15 mouse cellular contexts compared by ENCODE assay signal in the genomic region with DNA sequence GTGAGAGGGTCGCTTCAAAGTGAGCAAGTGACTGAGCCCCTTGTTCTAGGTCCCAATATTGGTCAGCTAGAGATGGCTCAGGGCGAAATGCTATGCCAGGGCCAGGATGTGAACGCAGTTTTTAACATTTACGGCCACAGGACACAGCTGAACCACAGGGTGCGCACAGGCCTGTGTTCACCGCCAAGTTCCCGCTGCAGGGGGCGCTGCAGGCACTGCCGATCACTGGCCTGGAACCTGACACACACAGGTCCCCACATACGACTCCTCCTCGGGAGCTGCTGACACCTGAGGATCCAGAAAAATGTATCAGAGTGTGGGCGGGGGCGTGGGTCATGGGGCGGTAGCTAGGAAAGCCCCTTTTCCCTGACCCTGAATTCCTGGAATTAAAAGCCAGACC. TPM values are rescaled to one million over a fixed set of nuclear protein-coding genes. Genes with fewer than 3 reads are reported as not detected.
DNase-seq lines count a peak whose midpoint lies in the region; ATAC-seq and TF ChIP-seq lines count a peak whose summit lies in the region.
"Had no signal": no experiment of that assay in that cellular context is flagged by ENCODE, and none has a peak within 500 bp of the region (broad histone marks: within the 10 kb centered on the region; RNA-seq: fewer than 3 reads in every experiment).

No protein-coding gene starts in this region.

- TF ChIP-seq CTCF in layer of hippocampus, adult 2 months (conservative IDR thresholded peaks at IDR 0.05), result peak; percentile 47

- ATAC-seq in granulocyte monocyte progenitor cell, adult 5-6 weeks (replicated peaks; ENCODE audit: poor library complexity, severe bottlenecking), result no peak
- ATAC-seq: inflammation-experienced regulatory T-cells, adult 6 months had no signal

- no peak overlapping the region for H3K4me3 ChIP-seq in layer of hippocampus, adult 2 months
- H3K4me3 ChIP-seq: embryonic facial prominence, embryonic 13.5 days; forebrain, embryonic 12.5 days had no signal

- DNase-seq in adrenal gland, postnatal 14 days, result peak; percentile 11
- DNase-seq in adrenal gland, adult 8-10 months, result no peak
- DNase-seq in layer of hippocampus, adult 2 months (ENCODE audit: low spot score in 2 of 2), result no peak
- DNase-seq in layer of hippocampus, adult 18-20 months (ENCODE audit: low spot score in 2 of 2), result no peak
- peak; percentile 11 to 12 for DNase-seq in thymus, postnatal 36 days
- no peak for DNase-seq in thymus, adult 18-20 months
- DNase-seq in heart, postnatal 10 days, result no peak
- DNase-seq: B cell, adult 2 months had no signal

- H3K27ac ChIP-seq in layer of hippocampus, adult 2 months, result no peak overlapping the region
- H3K27ac ChIP-seq: embryonic facial prominence, embryonic 13.5 days; forebrain, embryonic 12.5 days had no signal

- intact Hi-C loops in heart, postnatal 10 days (cut with DNase I), result no loop called here

RNA-seq across cellular contexts. Expression of a gene that starts 4.3 kb away (rescaled TPM):
- total RNA-seq in adrenal gland, postnatal 14 days (2021), result not detected in 2 replicates
- total RNA-seq in adrenal gland, adult 8-10 months (2022), result not detected
- total RNA-seq in layer of hippocampus, adult 2 months (2021), result not detected
- not detected for total RNA-seq in layer of hippocampus, adult 18-20 months (2021)
- not detected in 2 replicates for total RNA-seq in granulocyte monocyte progenitor cell, adult 5-6 weeks (2014; fragmentation: Nextera tagmentation)
- not detected in 2 replicates for total RNA-seq in granulocyte monocyte progenitor cell, adult 5-6 weeks (2017)
- not detected for total RNA-seq in heart, postnatal 10 days (2021)
- total RNA-seq: adrenal gland, postnatal 4 days; left cerebral cortex, postnatal 36 days; megakaryocyte-erythroid progenitor cell, adult 5-6 weeks had no signal

RNA-seq across cellular contexts. Expression of a gene that starts 11.7 kb away (rescaled TPM):
- not detected in 2 replicates for total RNA-seq in adrenal gland, postnatal 14 days (2021)
- total RNA-seq in adrenal gland, adult 8-10 months (2022), result not detected
- not detected for total RNA-seq in layer of hippocampus, adult 2 months (2021)
- not detected for total RNA-seq in layer of hippocampus, adult 18-20 months (2021)
- not detected in 2 replicates for total RNA-seq in granulocyte monocyte progenitor cell, adult 5-6 weeks (2014; fragmentation: Nextera tagmentation)
- not detected in 2 replicates for total RNA-seq in granulocyte monocyte progenitor cell, adult 5-6 weeks (2017)
- total RNA-seq in heart, postnatal 10 days (2021), result not detected
- total RNA-seq: adrenal gland, postnatal 4 days; left cerebral cortex, postnatal 36 days; megakaryocyte-erythroid progenitor cell, adult 5-6 weeks had no signal

RNA-seq across cellular contexts. Expression of a gene that starts 14.0 kb away (rescaled TPM):
- not detected in 2 replicates for total RNA-seq in adrenal gland, postnatal 14 days (2021)
- not detected for total RNA-seq in adrenal gland, adult 8-10 months (2022)
- not detected for total RNA-seq in layer of hippocampus, adult 2 months (2021)
- total RNA-seq in layer of hippocampus, adult 18-20 months (2021), result under 1 TPM in 1 of 2 experiments, not detected in 1; 0.15 TPM
- not detected in 2 replicates for total RNA-seq in granulocyte monocyte progenitor cell, adult 5-6 weeks (2014; fragmentation: Nextera tagmentation)
- not detected in 2 replicates for total RNA-seq in granulocyte monocyte progenitor cell, adult 5-6 weeks (2017)
- not detected for total RNA-seq in heart, postnatal 10 days (2021)
- total RNA-seq: adrenal gland, postnatal 4 days; left cerebral cortex, postnatal 36 days; megakaryocyte-erythroid progenitor cell, adult 5-6 weeks had no signal

RNA-seq across cellular contexts. Expression of a gene that starts 20.7 kb away (rescaled TPM):
- total RNA-seq in adrenal gland, postnatal 14 days (2021), result not detected in 2 replicates
- total RNA-seq in adrenal gland, adult 8-10 months (2022), result under 1 TPM in 1 of 4 experiments, not detected in 3; 0.17 TPM
- total RNA-seq in layer of hippocampus, adult 2 months (2021), result under 1 TPM; 0.46 to 0.69 TPM
- under 1 TPM; 0.18 to 0.40 TPM for total RNA-seq in layer of hippocampus, adult 18-20 months (2021)
- total RNA-seq in granulocyte monocyte progenitor cell, adult 5-6 weeks (2014; fragmentation: Nextera tagmentation), result not detected in 2 replicates
- total RNA-seq in granulocyte monocyte progenitor cell, adult 5-6 weeks (2017), result not detected in 2 replicates
- total RNA-seq in heart, postnatal 10 days (2021), result not detected
- total RNA-seq: adrenal gland, postnatal 4 days; megakaryocyte-erythroid progenitor cell, adult 5-6 weeks had no signal

RNA-seq across cellular contexts. Expression of a gene that starts 32.0 kb away (rescaled TPM):
- total RNA-seq in adrenal gland, postnatal 14 days (2021), result not detected in 2 replicates
- not detected for total RNA-seq in adrenal gland, adult 8-10 months (2022)
- total RNA-seq in layer of hippocampus, adult 2 months (2021), result not detected
- not detected for total RNA-seq in layer of hippocampus, adult 18-20 months (2021)
- total RNA-seq in granulocyte monocyte progenitor cell, adult 5-6 weeks (2014; fragmentation: Nextera tagmentation), result not detected in 2 replicates
- total RNA-seq in granulocyte monocyte progenitor cell, adult 5-6 weeks (2017), result 0.34 TPM in 1 of 2 replicates, not detected in the other
- total RNA-seq in heart, postnatal 10 days (2021), result not detected
- total RNA-seq: adrenal gland, postnatal 4 days; left cerebral cortex, postnatal 36 days; megakaryocyte-erythroid progenitor cell, adult 5-6 weeks had no signal

Comparison
In these comparisons a context has a peak if more than half of its experiments do, and no peak if none do; other contexts are left out.
1. DNase-seq: peak in adrenal gland, postnatal 14 days (single experiment) and thymus, postnatal 36 days (2 of 2); none in adrenal gland, adult 8-10 months (single experiment), layer of hippocampus, adult 2 months (0 of 2), layer of hippocampus, adult 18-20 months (0 of 2), thymus, adult 18-20 months (0 of 2) and heart, postnatal 10 days (0 of 2).